Mouse (Mus musculus): ENCODE data around the gene Trak1.

- TF ChIP-seq POLR2A (IDR thresholded peaks at IDR 0.05; ENCODE audit: low read depth, low read length) = no peak
- no peak for TF ChIP-seq CTCF (IDR thresholded peaks at IDR 0.05; ENCODE audit: borderline replicate concordance, insufficient read depth, low read length)
Observed at GRCm38 (mm10) chr9:121416460-121416859, 119.2 kb downstream of the Trak1 start.
